Mouse (Mus musculus) bone marrow, adult 2 months (tissue): ENCODE measurements around the gene Phb2.

Experiments
- CTCF ChIP-seq: fragments of 200-500 bp; IDR thresholded peaks from 2 replicates; pipeline ENCODE4 v1.5.1; 2011; ENCODE audit warnings: low read length, control low read depth; ENCODE audit not compliant: control insufficient read depth, insufficient read depth
- POLR2A ChIP-seq: fragments of 200-500 bp; IDR thresholded peaks from 2 replicates; pipeline ENCODE4 v1.6.1; 2011; ENCODE audit warnings: low read depth, mild to moderate bottlenecking, control low read depth, low read length, borderline replicate concordance; ENCODE audit not compliant: control insufficient read depth

DNA sequence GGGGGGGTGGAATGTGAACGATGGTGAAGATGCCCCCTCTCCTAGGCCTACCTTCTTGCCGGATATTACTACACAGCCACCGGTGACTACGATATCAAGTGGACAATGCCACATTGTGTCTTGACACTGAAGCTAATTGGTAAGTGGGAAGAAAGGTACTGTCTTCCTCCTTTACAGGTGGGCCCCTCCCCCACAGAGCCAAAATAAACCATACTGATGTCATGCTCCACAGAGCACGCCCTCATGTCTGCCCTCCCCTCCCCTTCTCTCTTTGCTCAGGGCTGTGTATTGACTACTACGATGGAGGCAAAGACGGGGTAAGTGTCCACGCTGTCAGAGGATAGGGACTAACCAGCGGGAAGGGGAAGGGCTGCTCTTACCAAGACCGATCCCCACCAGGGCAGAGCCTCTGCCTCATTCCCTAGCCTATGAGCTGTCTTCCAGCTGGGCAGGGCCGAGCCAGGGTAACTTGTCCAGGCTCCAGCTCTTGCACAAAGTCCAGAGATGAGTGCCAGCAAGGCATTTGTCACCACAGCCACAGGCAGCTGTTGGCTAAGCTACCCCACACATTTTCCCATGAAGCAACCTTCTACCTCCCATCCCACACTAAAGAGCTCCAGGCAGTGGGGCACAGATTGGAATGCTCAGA is 12.1 kb upstream of the Phb2 start:
- TF ChIP-seq POLR2A (no peak), CTCF (no peak)
